Comparison of ENCODE assay signal across 22 mouse cellular contexts in the genomic region with DNA sequence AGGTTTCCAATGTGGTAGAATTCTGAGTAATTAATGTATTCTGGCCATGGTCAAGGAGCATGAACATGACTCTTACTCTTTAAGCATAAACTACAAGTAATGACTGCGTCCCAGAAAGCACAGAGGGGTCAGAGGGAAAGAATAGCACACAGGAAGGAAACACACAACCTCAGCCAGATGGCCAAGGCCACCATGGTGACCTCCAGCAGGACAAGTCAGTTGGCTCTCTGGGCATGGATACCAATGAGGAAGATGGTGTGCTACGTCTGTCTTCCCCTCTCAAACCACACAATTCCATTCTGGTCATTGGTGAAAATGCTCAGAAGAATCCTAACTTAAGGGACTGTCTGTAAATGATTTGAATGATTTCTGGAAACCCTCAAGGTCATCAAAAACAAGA.
"Had no signal": no experiment of that assay in that cellular context is flagged by ENCODE, and none has a peak within 500 bp of the region (broad histone marks: within the 10 kb centered on the region; RNA-seq: fewer than 3 reads in every experiment).

No protein-coding gene starts in this region.

- H3K4me1 ChIP-seq: intestine, embryonic 15.5 days; midbrain, embryonic 12.5 days; midbrain, embryonic 15.5 days had no signal

- H3K9me3 ChIP-seq: intestine, embryonic 15.5 days; midbrain, embryonic 12.5 days; midbrain, embryonic 15.5 days; neural tube, embryonic 12.5 days; neural tube, embryonic 15.5 days; stomach, embryonic 15.5 days had no signal

- ATAC-seq: intestine, embryonic 15.5 days; liver, postnatal 0 days; lung, postnatal 0 days; midbrain, embryonic 15.5 days had no signal

- H3K27me3 ChIP-seq: intestine, embryonic 15.5 days; midbrain, embryonic 12.5 days; midbrain, embryonic 15.5 days; neural tube, embryonic 12.5 days; neural tube, embryonic 15.5 days; stomach, embryonic 15.5 days had no signal

- H3K4me3 ChIP-seq: intestine, embryonic 15.5 days; layer of hippocampus, adult 2 months; left cerebral cortex, adult 2 months; midbrain, embryonic 12.5 days; midbrain, embryonic 15.5 days; neural tube, embryonic 12.5 days; neural tube, embryonic 15.5 days; stomach, embryonic 15.5 days had no signal

- DNase-seq: kidney, adult 11 months; kidney, postnatal 25 days; layer of hippocampus, adult 9-11 months; layer of hippocampus, postnatal 36 days; liver, postnatal 0 days; lung, embryonic 14.5 days; right cerebral cortex, adult 18-20 months; right cerebral cortex, postnatal 14 days; right cerebral cortex, postnatal 4 days; spleen, adult 18-20 months; thymus, postnatal 25 days had no signal

- H3K9ac ChIP-seq: intestine, embryonic 15.5 days; liver, embryonic 14.5 days; liver, postnatal 0 days; lung, embryonic 14.5 days; midbrain, embryonic 12.5 days; midbrain, embryonic 15.5 days; neural tube, embryonic 12.5 days; neural tube, embryonic 15.5 days; stomach, embryonic 15.5 days had no signal

- H3K36me3 ChIP-seq: intestine, embryonic 15.5 days; midbrain, embryonic 12.5 days; midbrain, embryonic 15.5 days; neural tube, embryonic 12.5 days; neural tube, embryonic 15.5 days; stomach, embryonic 15.5 days had no signal

- H3K27ac ChIP-seq: intestine, embryonic 15.5 days; layer of hippocampus, adult 2 months; left cerebral cortex, adult 2 months; liver, embryonic 14.5 days; macrophage; midbrain, embryonic 12.5 days; midbrain, embryonic 15.5 days; neural tube, embryonic 12.5 days; neural tube, embryonic 15.5 days; stomach, embryonic 15.5 days had no signal

- H3K4me2 ChIP-seq: intestine, embryonic 15.5 days; lung, embryonic 14.5 days; midbrain, embryonic 12.5 days; midbrain, embryonic 15.5 days; neural tube, embryonic 12.5 days; neural tube, embryonic 15.5 days; stomach, embryonic 15.5 days had no signal
